Mouse (Mus musculus): ENCODE data around the gene Cdk5r1.
"Not testable (repeated sequence)": the region's sequence is repeated elsewhere in the genome, so short reads cannot be mapped to it uniquely, and the experiment has no call there.

The Cdk5r1 gene

DNA sequence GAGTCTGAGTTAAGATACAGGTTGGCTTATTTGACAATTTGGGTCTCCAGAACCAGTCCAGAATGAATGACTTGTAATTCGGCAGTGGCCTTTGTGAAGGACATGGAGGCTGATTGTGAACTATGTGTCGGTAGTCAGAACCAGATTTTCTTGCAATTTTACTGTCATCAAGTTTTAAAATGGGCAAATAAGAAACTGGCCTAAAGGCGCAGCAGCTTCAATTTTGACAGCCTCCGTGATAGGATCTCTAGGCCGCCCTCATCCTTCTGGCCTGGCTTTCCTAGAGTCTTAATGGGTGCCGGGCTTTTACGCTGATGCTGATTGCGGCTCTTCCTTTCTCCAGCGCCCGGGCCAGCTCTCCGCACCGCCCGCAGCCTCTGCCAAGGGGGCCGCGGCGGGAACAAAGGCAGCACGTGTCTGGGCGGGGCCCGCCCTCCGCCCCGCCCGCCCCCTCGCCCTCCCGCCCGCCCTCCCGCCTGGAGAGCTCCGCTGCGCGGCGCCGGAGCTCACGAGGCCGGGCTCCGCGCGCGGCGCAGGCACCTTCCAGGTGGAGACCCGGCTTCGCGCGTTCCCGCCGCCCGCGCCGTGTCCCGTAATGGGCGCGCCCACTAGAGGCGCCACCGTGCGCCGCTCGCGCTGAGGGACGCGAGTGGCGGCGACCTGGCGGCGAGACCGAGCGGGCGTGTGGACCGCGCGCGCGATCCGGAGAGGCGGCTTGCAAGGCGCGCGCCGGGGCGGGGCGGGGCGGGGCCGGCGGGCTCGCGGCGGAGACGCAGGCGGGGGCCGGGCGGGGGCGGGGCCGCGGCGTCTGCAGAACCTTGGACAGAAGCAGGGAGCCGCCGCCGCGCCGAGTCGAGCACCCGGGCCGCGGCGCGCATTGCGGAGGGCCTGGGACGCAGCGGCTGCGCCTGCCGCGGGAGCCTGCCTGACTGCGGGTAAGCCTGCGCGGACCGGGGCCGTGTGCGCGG lies at the start of gene Cdk5r1:
Cdk5r1 (plus strand) TSS at position 802 of the 968 bp plus-strand sequence.
- peak; percentile 92 for DNase-seq

DNA sequence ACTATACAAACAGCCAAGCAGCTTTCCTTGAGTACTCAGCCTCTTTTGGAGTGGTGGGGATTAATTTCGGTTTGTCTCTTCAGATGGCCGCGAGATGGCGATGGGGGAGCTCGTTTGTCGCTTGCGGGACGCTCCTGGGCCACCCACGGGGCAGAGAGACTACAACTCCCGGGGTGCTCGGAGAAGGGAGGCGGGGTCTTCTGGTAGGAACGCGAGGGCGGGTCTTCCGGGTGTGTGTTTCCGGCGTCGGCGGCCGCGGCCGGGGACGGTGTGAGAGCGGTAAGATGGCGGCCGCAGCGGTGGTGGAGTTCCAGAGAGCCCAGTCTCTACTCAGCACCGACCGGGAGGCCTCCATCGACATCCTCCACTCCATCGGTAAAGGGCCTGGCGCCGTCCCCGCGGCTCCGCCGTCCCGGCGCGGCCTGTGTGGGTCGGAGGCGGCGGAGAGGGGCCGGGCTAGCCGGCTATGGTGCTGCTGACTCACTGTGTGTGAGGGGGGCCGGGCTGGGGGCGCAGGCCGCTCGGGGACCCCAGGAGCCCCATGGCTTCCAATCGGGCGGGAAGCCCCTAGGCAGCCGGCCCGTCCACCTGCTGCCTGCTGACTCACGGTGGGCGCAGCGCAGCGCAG lies 48.3 kb upstream of the Cdk5r1 start, which contains the start of gene Psmd11:
Psmd11 (plus strand) TSS at position 235 of the 628 bp plus-strand sequence.
- peak; percentile 96 for DNase-seq

DNA sequence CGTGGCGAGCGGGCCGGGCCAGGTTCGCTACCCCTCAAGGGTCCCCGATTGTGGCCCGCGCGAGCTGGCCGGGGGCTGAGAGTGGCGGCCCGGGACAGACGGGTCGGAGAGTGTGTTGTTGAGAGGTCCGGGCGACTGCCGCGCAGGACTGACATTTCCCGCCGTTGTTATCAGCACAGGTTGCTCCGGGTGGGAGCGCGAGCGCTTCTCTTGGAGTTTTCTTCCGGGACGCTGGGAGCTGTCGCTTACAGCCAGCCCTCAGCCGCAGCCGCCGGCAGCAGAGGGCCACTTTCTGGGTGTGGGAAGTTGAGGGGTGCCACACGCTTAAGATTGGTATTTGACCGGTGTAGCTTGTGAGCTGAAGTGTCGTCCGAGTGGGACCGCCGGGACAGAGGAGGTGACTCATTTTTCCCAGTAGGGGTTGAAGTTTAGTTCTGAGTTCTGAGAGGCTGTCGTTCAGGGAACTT lies 47.8 kb upstream of the Cdk5r1 start:
- peak; percentile 79 for DNase-seq

DNA sequence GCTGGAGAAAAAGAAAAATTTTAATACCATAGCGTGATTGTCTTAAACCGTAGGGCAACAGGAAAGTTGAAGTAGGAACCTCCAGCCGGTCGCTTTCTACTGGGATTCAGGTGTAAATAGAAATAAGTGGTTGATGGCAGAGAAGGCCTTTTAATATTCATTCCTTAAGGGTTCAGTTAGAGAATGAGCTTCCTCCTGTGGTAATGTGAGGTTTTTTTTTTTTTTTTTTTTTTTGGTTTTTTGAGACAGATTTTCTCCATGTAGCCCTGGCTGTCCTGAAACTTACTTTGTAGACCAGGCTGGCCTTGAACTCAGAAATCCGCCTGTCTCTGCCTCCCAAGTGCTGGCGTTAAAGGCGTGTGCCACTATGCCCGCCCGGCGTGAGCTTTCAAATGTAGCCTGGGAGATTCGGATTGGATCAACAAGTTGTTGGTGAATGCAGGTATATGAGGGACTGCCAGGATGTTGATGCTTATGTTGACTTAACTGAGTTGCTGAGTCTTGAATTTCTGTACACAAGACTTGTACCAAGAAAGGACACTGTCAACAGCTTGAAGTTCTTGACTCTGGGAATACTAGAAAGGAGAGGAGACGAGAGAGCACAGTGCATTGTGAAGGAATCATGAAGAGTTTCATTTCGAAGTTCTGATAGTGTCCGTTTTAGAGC lies 47.2 kb upstream of the Cdk5r1 start:
- peak; percentile 11 for DNase-seq

DNA sequence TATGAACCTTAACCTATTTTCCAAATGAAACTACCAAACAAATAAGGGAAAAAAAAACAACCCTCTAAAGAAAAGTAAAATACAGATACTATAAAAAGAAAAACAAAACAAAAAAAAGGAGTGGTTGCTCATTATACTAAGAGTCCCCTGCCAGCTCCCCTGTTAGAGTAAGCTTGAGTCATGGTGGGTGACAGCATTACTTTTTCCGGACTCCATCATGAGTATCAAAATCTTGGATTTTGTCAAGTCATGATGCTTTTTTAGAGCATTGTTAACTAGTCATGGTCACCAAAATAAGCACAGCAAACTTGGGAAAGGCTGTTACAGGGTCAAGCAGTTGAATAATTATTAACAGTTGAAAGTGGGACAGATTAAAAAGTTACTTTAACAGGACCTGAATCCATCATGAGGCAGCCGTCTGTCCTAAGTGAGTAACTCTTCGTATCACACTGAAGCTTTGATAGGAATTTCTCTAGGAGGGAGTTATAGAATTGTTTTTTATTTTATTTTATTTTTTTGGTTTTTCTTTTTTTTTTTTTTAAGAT lies 46.4 kb upstream of the Cdk5r1 start:
- DNase-seq = no peak

DNA sequence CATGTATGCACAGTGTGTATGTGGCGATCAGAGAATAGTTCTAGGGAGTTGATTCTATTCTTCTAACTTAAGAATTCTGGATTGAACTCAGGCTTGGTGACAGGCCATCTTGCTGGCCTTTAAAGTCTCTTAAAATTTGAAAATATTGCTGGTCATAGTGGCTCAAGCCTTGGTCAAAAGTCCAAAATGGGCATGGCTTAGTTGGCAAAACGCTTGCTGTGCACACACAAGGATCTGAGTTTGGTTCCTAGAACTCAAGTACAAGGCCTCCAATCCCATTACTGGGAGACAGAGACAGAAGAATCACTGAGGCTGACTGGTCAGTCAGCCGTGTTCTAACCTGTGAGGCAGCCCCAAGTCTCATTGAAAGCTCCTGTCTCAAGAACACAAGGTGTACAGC lies 29.9 kb upstream of the Cdk5r1 start:
- no peak for DNase-seq

DNA sequence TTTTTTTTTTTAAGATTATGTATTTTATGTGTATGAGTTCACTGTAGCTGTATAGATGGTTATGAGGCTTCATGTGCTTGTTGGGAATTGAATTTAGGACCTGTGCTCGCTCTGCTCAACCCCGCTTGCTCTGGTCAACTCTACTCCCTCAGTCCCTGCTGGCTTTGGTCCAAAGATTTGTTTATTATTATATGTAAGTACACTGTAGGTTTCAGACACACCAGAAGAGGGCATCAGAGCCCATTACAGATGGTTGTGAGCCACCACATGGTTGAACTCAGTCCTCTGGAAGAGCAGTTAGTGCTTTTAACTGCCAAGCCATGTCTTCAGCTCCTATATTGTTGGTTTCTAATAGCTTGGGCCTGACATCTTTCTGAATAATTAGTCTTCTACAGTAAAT lies 27.0 kb upstream of the Cdk5r1 start:
- DNase-seq = no peak

DNA sequence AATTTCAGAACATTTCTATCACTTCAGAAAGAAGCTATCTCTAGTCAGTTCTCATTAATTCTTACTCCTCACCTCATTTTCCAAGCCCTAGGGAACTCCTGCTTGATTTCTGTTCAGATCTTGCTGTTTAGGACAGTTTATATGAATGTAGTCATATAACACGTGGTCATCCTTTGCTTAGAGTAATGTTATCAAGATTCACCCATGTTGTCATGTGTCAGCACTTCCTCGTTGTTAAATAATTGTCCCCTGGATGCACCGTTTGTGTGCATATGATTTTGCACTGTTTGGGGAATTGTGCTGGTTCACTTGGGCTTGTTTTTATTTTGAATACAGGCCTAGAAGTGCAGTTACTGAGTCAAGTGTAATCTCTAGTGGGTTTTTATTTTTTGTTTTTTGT lies 24.6 kb upstream of the Cdk5r1 start:
- no peak for DNase-seq

DNA sequence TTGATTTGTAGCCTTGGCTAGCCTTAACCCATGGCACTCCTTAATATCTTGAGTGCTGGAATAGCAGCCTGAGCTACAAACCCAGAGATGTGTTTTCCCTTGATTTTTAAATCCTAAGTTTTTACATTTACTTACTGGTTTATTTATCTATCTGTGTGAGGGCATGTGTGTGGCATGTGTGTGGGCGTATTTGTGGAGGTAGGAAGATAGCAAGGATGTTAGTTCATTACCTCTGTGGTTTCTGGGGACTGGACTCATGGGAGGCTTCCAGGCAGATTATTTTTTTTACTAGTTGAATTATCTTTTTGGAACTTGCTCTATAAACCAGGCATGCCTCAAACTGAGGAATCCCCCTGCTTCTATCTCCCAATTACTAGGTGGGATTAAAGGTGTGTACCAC lies 23.6 kb upstream of the Cdk5r1 start:
- DNase-seq = no peak

DNA sequence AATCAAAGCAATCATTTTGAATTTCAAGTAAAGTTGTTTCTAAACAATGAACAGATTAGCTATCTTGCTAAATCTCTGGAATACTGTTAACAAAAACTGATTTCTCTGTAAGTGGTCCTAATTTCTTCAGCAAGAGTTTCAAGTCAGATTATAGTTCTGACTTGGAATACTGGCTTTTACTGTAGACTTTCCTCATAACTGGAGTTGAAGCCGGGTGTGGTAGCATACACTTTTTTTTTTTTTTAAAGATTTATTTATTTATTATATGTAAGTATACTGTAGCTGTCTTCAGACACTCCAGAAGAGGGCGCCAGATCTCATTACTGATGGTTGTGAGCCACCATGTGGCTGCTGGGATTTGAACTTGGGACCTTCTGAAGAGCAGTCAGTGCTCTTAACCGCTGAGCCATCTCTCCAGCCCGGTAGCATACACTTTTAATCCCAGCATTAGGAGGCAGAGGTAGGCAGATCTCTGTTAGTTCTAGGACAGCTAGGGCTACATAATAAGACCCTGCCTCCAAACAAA lies 13.2 kb upstream of the Cdk5r1 start:
- not testable (repeated sequence) for DNase-seq

DNA sequence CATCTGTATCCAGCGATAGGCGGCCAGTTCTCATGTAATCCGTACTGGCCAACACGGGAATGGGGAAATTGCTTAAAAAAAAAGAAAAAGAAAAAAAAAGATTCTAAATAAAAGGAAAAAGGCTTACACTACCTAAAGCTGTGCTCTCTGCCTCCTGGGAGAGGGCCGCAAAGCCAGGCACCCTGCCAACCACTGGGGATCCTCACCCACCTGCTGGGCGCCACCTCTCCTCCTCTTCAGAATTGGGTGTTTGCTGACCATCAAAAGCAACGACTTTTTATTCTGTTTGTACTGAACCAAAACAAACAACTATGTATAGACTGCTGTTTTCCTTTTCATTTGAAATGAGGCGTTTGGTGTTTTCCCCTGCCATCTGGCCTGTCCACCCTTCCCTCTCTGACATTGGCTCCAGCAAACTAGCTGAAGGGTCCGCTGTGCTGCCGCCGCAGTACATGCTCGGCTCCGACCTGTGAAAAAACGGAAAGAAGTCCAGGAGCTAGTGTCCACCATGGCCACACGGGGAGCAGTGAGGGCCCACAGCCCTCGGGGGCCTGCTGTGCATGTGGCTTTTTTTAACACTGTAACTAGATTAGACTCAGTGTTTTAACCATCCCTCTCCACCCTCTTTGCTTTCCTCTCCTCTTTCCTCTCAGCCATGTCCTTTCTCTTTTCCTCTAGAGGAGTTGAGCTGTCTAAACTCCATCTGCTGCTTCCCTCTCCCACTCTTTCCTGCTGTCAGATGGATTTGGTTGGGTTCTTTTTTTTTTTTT lies 4.8 kb upstream of the Cdk5r1 start:
- no peak for DNase-seq

DNA sequence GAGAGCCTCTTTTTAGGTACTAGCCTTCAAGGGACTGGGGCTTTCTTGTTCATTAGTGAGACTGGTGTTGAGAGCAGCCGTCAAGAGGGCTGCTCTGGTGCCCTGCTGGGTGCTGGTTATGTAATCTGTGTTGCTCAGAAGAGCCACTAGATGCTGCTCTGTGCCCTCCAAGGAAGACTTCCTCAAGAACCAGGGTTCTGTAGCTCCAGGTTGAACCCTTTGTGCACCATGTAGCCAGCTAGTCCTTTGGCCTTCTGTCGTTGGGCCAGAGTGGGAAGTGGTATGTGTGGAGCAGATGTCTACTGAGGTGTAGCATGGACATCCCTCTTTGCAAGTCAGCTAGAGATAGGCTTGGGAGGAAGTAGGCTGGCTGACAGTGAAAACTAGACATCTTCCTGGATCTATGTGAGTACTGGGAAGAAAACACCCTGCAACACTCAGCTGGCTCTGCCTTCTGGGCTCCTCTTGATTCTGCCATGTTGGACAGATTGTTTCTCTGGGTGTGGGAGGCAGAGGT lies 2.6 kb upstream of the Cdk5r1 start:
- DNase-seq = no peak

DNA sequence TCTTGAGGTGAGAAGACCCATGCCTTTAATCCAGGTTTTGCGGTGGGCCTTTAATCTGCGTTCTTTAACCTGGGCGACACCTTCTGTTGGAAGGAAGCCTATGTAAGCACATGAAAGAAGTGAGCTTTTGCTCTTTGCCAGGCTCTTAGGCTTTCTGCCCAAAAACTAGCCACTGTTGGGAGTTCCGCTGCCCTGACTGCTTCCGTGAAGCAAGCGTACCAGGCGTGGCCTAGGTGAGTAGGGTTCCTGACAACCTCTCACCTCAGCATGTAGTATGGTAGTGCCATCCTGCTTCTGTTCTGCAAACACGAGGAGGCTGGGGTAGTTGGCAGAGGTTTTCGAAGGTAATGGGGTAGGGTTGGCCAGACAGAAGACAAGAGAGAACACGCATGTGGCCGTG lies 2.0 kb upstream of the Cdk5r1 start:
- no peak for DNase-seq

DNA sequence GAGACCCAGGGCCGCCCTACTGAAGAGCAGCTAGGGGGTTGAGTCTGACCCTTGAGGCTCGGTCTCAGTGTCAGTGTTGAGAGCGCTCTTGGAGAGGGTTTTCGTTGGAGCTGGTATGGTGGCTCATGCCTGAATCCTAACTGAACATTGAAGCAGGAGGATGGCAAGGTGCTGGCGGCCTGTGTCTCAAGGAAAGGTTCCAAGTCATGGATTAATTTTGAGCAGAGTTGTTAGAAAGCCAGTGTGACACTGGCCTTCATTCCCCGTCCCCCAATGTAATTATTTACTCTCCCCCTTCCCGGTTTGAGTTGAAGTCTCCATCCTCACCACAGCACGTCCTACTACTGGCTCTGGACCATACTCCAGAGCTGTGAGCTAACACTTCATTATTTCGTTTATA lies 1.3 kb upstream of the Cdk5r1 start:
- DNase-seq = no peak

DNA sequence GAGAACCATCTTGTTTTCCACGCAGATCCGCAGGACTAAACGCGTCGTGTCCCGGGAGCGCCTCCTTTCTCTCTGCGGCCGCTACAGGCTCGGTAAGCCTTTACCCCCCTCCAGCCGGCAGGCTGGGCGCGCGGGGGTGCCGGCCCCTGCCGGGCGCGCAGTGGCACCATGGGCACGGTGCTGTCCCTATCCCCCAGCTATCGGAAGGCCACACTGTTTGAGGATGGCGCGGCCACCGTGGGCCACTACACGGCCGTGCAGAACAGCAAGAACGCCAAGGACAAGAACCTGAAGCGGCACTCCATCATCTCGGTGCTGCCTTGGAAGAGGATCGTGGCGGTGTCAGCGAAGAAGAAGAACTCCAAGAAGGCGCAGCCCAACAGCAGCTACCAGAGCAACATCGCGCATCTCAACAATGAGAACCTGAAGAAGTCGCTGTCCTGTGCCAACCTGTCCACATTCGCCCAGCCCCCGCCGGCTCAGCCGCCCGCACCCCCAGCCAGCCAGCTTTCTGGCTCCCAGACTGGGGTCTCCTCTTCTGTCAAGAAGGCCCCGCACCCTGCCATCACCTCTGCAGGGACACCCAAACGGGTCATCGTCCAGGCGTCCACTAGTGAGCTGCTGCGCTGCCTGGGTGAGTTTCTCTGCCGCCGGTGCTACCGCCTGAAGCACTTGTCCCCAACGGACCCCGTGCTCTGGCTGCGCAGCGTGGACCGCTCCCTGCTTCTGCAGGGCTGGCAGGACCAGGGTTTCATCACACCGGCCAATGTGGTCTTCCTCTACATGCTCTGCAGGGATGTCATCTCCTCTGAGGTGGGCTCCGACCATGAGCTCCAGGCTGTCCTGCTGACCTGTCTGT lies 747 bp downstream of the Cdk5r1 start:
- DNase-seq = no peak

DNA sequence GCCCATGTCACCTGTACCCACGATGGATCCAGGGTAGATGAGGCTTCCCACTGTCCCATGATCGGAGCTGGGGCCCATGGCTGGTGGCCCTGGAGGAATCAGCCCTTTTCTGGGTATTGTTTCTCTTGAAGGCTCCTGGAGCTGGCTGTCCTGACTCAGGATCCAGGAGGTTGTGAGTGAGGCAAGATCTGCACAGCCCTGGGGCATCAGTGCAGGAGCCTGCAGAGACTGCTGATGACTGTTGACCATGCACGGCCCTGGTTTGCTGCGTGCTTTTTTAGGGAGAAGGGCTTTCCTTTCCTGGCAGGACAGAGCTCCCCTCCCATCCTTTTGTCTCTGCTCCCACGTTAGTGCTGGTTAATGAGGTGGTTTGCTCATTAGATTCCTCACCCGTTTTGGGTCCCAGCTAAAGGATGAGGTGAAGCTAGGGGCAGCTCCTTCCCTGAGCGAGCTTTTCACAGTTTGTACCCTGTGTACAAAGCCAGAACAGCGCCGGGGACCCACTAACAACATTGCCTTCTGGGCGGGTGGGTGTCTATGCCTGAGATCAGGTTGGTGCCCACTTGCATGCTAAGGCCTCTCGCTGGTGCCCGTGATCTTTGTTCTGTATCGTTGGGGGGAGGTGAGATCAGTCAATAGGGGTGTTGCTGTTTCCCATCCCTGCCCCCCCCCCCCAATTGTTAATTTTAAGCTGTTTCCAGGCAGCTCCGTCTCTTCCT lies 2.0 kb downstream of the Cdk5r1 start:
- DNase-seq = no peak

DNA sequence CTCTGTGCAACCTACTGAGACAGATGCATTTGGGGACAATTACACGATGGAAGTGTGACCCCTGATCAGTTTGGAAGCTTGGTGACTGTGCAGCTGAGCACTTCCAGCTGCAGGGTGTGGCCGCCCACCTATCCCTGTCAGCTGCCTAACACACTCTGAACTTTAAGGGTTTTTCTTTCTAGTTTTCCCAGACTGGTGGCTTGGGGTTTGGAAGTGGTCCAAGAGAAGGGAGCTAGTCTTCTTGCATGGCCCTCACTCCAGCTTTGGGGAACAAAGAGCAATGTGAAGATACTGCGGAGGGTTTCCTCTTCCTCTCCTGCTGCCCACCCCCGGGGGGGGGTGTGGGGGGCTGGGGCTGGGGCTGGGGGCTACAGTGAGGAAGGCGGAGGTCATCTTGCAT lies 2.6 kb downstream of the Cdk5r1 start:
- no peak for DNase-seq

DNA sequence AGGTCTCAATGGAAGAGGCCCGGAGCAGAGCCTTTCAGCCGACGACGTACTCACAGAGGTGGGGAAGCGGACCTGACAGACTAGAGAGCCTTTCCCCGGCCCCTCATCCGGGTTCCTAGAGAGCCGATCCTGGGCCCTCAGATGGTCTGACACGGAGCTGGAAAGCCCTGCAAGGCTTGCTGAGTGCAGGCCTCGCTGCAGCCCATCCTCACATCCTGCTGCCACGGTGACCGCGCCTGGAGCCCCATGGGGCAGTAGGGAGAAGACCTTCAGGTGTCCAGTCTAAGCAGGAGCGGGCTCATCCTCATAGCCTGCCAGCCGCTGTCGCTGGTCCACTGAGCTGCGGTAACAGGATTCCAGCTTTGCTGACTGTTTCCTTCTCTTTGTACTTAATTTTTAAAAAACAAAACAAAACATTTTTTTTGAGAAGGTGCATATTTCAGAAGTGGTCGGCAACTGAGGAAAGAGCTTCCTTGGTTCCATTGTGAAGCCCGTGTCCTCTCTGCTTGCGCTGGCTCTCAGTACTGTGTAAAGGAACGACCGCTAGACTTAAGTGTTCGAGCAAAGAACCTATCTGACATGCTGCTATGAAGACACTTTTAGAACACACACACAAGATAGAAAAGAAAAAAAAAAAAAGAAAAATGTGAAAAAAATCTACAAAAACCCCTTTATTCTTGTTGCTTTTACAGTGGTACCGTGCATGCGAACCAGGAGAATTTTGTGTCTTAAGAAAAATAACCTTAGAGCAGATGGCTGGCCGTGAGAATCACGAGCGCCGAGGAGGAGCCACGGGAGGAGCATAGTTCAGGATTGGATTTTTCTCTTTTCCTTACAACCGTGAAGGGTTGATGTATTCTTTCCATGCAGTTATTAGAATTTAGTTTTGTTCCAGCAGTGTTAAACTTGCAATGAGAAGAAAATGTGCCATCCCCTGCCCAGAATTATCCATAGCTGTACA lies 3.4 kb downstream of the Cdk5r1 start:
- no peak for DNase-seq
